38 mouse cellular contexts compared by ENCODE assay signal in the genomic region with DNA sequence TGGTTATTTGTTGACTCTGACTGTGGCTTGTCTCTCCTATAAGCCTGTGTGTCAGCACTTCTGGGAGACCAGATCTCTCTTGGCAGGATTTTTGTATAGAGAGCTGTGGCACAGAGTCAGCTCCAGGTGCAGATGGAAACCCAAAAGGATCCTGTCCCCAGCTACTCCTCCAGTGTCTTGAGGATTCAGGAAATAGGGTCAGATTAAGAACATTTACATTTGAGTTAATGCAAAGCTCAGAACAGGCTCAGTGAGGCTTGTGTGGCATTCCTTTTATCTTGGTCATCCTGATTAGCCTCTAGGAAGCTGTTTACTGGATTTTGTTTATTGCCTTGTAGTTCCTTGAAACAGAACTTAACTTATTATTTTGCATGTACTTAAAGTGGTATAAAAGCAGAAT. TPM values are rescaled to one million over a fixed set of nuclear protein-coding genes. Genes with fewer than 3 reads are reported as not detected.
"Had no signal": no experiment of that assay in that cellular context is flagged by ENCODE, and none has a peak within 500 bp of the region (broad histone marks: within the 10 kb centered on the region; RNA-seq: fewer than 3 reads in every experiment).

No protein-coding gene starts in this region.

- H3K4me3 ChIP-seq: embryonic facial prominence, embryonic 10.5 days; embryonic facial prominence, embryonic 12.5 days; embryonic facial prominence, embryonic 13.5 days; embryonic facial prominence, embryonic 15.5 days; erythroblast, embryonic 14.5 days; forebrain, embryonic 10.5 days; forebrain, embryonic 12.5 days; forebrain, embryonic 13.5 days; forebrain, embryonic 15.5 days; gastrocnemius, adult 2 months; heart, adult 2 months; heart, embryonic 10.5 days had no signal

- DNase-seq: cerebellum, adult 9-11 months; cerebellum, postnatal 10 days; cerebellum, postnatal 14 days; cerebellum, postnatal 25 days; cerebellum, postnatal 36 days; embryo, embryonic 11 days; forebrain, postnatal 0 days; gastrocnemius, adult 2 months; gastrocnemius, postnatal 10 days; gastrocnemius, postnatal 14 days; gastrocnemius, postnatal 36 days; heart, adult 11 months; heart, adult 18-20 months; heart, adult 2 months had no signal

- H3K27ac ChIP-seq: embryonic facial prominence, embryonic 10.5 days; embryonic facial prominence, embryonic 12.5 days; embryonic facial prominence, embryonic 13.5 days; embryonic facial prominence, embryonic 15.5 days; forebrain, embryonic 10.5 days; forebrain, embryonic 12.5 days; forebrain, embryonic 13.5 days; forebrain, embryonic 15.5 days; gastrocnemius, adult 2 months; heart, adult 2 months; heart, embryonic 10.5 days had no signal

- H3K9me3 ChIP-seq: embryonic facial prominence, embryonic 10.5 days; embryonic facial prominence, embryonic 12.5 days; embryonic facial prominence, embryonic 13.5 days; embryonic facial prominence, embryonic 15.5 days; forebrain, embryonic 10.5 days; forebrain, embryonic 12.5 days; forebrain, embryonic 13.5 days; forebrain, embryonic 15.5 days; heart, embryonic 10.5 days had no signal

- H3K4me1 ChIP-seq: embryonic facial prominence, embryonic 10.5 days; embryonic facial prominence, embryonic 12.5 days; embryonic facial prominence, embryonic 13.5 days; embryonic facial prominence, embryonic 15.5 days; forebrain, embryonic 10.5 days; forebrain, embryonic 12.5 days; forebrain, embryonic 13.5 days; forebrain, embryonic 15.5 days; heart, embryonic 10.5 days had no signal

- ATAC-seq: forebrain, embryonic 13.5 days; forebrain, embryonic 14.5 days; forebrain, embryonic 15.5 days; forebrain, embryonic 16.5 days; forebrain, postnatal 0 days had no signal

- H3K9ac ChIP-seq: embryonic facial prominence, embryonic 12.5 days; embryonic facial prominence, embryonic 13.5 days; embryonic facial prominence, embryonic 15.5 days; forebrain, embryonic 12.5 days; forebrain, embryonic 13.5 days; forebrain, embryonic 15.5 days; forebrain, postnatal 0 days had no signal

- H3K27me3 ChIP-seq: embryonic facial prominence, embryonic 12.5 days; embryonic facial prominence, embryonic 13.5 days; embryonic facial prominence, embryonic 15.5 days; forebrain, embryonic 12.5 days; forebrain, embryonic 13.5 days; forebrain, embryonic 15.5 days had no signal

- H3K36me3 ChIP-seq: embryonic facial prominence, embryonic 10.5 days; embryonic facial prominence, embryonic 12.5 days; embryonic facial prominence, embryonic 13.5 days; embryonic facial prominence, embryonic 15.5 days; forebrain, embryonic 10.5 days; forebrain, embryonic 12.5 days; forebrain, embryonic 15.5 days; heart, embryonic 10.5 days had no signal

- H3K4me2 ChIP-seq: embryonic facial prominence, embryonic 12.5 days; embryonic facial prominence, embryonic 13.5 days; embryonic facial prominence, embryonic 15.5 days; forebrain, embryonic 12.5 days; forebrain, embryonic 13.5 days; forebrain, embryonic 15.5 days; heart, embryonic 11.5 days had no signal

RNA-seq across cellular contexts. Expression of a gene that starts 11.7 kb away (rescaled TPM):
- total RNA-seq: common myeloid progenitor, adult 5-6 weeks; forebrain, postnatal 0 days; gastrocnemius, adult 18-20 months; gastrocnemius, adult 2 months; gastrocnemius, adult 8-10 months; gastrocnemius, postnatal 10 days; gastrocnemius, postnatal 14 days; gastrocnemius, postnatal 36 days; gastrocnemius, postnatal 4 days; granulocyte monocyte progenitor cell, adult 5-6 weeks; heart, adult 18-20 months; heart, adult 2 months; heart, adult 8-10 months had no signal
- polyA plus RNA-seq: cortical plate, adult 2 months; embryonic facial prominence, embryonic 10.5 days; embryonic facial prominence, embryonic 11.5 days; embryonic facial prominence, embryonic 12.5 days; embryonic facial prominence, embryonic 13.5 days; embryonic facial prominence, embryonic 14.5 days; embryonic facial prominence, embryonic 15.5 days; erythroblast, embryonic 14.5 days; forebrain, embryonic 10.5 days; forebrain, embryonic 12.5 days; forebrain, embryonic 13.5 days; forebrain, embryonic 14.5 days; forebrain, embryonic 15.5 days; forebrain, embryonic 16.5 days; forebrain, postnatal 0 days; frontal cortex, adult 2 months; gonadal fat pad, adult 2 months; heart, adult 2 months; heart, embryonic 10.5 days; heart, embryonic 11.5 days had no signal
